Mouse (Mus musculus) neutrophil, adult 65 days (primary cell): ENCODE results near the gene Ogt. TPM values are rescaled to one million over a fixed set of nuclear protein-coding genes. Genes with fewer than 3 reads are reported as not detected.

Experiments
- total RNA-seq: library from RNA; stranded (reverse); gene quantifications from 2 replicates; pipeline ENCODE4 v1.2.4, GENCODE M21; 2023

Ogt gene
- total RNA-seq, result 195 and 273 TPM in 2 replicates

DNA sequence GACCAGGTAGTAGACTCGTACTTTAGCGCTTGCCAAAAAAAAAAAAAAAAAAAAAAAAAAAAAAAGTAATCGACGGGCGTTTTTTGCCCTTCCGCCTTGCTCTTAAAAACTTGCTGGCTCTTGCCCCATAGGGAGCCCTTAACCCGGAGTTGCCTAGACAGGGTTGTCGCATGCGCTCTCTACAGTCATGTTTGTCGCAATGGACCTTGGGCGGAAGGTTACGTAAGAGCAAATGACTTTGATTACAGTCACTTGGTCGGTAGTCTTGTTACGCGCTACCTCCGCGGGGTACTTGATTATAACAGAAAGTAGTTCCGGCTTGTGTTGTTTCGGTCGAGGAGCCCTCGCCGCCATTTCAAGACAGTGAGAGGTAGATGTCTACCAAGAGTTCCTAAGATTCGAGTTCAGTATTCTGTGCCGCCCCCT lies at the start of gene Ogt:
Gene Ogt, plus strand, starts transcription at position 320 of the 426 bp plus-strand sequence.

DNA sequence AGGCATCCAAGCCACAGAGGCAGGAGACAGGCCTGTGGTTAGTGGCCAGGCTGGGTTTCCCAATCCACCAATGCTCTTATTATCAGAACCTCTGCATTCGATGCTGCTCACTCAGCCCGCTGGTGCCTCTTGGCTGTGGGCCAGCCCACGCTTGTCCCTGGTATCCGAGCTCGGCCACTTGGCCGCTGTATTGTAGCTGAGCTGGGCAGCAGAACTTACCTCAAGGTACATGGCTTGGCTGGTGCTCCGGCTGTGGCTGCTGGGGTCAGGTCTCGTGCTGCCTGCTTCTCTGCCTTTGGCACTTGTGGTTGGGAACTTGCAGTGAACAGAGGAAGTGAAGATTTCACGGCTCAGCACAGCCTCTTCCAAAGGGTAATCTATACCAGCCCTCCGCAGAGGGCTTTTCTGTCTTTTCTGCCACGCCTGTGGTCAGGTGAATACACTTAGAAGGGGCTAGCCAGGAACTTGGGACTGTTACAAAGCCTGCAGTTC lies 94.0 kb downstream of the Ogt start, which contains the start of gene Cxcr3:
Gene Cxcr3, minus strand, starts transcription at position 442 of the 492 bp plus-strand sequence.

Other genes starting within 250 kb of the Ogt start
- gene Zmym3, start 219.2 kb upstream of the Ogt start, total RNA-seq, result 11.6 and 21.1 TPM in 2 replicates
- 128 and 131 TPM in 2 replicates for gene Nono, start 210.7 kb upstream of the Ogt start, total RNA-seq
- gene Itgb1bp2, start 191.0 kb upstream of the Ogt start, total RNA-seq, result 0.29 TPM in 1 of 2 replicates, not detected in the other
- gene Taf1, start 107.3 kb upstream of the Ogt start, total RNA-seq, result 28.4 and 42.5 TPM in 2 replicates
- 1.3 and 1.9 TPM in 2 replicates for gene Cxcr3, start 94.2 kb downstream of the Ogt start, total RNA-seq
- not detected in 2 replicates for gene Gm4779, start 154.4 kb downstream of the Ogt start, total RNA-seq
- gene 8030474K03Rik, start 154.6 kb downstream of the Ogt start, total RNA-seq, result not detected in 2 replicates
- gene Nhsl2, start 209.3 kb downstream of the Ogt start, total RNA-seq, result 198 and 202 TPM in 2 replicates